Mouse (Mus musculus) small intestine, adult 2 months (tissue): ENCODE results near the gene Capn9.

ENCODE experiments used
- CTCF ChIP-seq: fragments of 200-500 bp; IDR thresholded peaks from 2 replicates; pipeline ENCODE4 v1.5.1; 2012; ENCODE audit warnings: low read depth, mild to moderate bottlenecking, control low read depth, inconsistent platforms, low read length, moderate library complexity, mixed read lengths; ENCODE audit not compliant: insufficient replicate concordance, insufficient read length; ENCODE audit errors: extremely low read depth
- POLR2A ChIP-seq: fragments of 200-500 bp; IDR thresholded peaks from 2 replicates; pipeline ENCODE4 v1.6.1; 2012; ENCODE audit warnings: low read depth, mild to moderate bottlenecking, control low read depth, inconsistent platforms, low read length, moderate library complexity

- TF ChIP-seq POLR2A (no peak), CTCF (no peak)
Observed at GRCm38 (mm10) chr8:124530996-124531395, 44.9 kb upstream of the Capn9 start.
